Mouse (Mus musculus): ENCODE measurements around the gene Eral1.
"Not testable (repeated sequence)": the region's sequence is repeated elsewhere in the genome, so short reads cannot be mapped to it uniquely, and the experiment has no call there.

The Eral1 gene

DNA sequence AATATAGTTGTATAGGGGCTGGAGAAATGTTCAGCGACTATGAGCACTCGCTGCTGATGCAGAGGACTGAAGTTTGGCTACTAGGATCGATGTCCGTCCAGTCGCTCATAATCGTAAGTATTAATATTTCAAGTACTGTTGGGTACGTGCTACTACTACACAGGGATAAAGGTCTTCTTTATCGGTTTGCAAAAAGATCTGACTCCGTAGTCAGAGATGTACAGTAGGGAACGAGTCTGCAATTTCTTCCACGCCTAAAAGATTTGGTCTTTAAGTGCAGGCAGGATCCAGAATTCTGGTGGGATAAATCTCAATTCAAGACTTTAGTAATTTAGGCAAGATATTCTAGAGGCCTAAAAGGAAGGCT lies 13.9 kb upstream of the Eral1 start:
- in situ Hi-C loops (cut with MboI; ENCODE audit: unreplicated experiment in 2 of 2) = no loop called here

GRCm38 (mm10) chr11:78087756-78088281 lies 7.6 kb upstream of the Eral1 start:
- in situ Hi-C loops (cut with MboI; ENCODE audit: unreplicated experiment in 2 of 2) = no loop called here

DNA sequence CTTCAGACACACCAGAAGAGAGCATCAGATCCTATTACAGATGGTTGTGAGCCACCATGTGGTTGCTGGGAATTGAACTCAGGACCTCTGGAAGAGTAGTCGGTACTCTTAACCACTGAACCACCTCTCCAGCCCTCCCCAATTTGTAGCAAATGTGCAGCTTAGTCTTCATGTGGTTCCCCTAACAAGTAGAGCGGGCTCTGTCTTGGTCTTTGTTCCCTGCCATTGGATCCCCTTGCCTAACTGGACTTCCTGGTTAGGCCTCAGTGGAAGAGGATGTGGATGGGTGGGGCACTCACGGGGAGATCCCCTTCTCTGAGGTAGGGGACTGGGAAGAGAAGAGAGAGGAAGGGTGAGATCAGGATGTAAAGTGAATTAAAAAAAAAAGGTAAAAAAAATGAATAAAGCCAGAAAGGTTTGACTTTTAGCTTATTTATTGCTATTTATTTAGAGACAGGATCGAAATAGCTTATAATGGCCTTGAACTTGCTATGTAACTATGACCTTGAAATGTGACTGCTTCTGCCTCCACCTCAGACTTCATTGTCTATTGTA lies 6.8 kb upstream of the Eral1 start:
- in situ Hi-C loops (cut with MboI; ENCODE audit: unreplicated experiment in 2 of 2) = no loop called here

DNA sequence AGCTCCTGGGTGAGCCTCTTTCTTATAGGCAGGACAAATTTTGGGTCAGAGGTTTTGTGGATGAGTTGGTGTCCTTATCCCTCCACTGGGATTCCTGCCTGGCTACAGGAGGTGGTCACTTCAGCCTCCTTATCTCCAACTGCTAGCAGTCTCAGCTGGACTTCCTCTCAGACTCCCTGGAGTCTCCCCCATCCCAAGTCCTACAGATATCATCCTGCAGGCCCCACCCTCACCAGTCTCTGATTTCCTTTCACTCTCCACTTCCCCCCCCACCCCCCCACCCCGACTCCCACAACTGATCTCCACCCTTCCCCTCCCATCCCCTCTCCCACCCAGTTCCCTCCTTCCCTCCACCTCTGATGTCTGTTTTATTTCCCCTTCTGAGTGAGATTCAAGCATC lies 3.4 kb upstream of the Eral1 start:
- in situ Hi-C loops (cut with MboI; ENCODE audit: unreplicated experiment in 2 of 2) = no loop called here

DNA sequence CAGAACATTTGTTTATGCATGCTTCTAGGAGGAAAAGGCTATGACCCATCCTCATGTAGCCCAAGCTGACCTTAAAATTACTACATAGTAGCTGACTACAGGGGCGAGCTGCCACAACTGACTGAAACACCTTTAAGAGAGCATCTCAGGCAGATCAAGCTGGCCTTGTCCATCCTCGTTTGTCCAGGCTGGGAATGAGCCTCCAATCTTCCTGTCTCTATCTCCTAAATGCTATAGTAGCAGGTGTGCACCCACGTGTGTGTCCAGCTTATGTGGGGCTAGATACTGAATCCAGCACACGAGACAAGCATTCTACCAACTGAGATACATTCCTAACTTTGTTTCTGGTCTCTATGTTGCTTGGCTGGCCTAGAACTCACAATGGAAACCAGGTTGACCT lies 5.5 kb downstream of the Eral1 start:
- in situ Hi-C loops (cut with MboI; ENCODE audit: unreplicated experiment in 2 of 2) = no loop called here

DNA sequence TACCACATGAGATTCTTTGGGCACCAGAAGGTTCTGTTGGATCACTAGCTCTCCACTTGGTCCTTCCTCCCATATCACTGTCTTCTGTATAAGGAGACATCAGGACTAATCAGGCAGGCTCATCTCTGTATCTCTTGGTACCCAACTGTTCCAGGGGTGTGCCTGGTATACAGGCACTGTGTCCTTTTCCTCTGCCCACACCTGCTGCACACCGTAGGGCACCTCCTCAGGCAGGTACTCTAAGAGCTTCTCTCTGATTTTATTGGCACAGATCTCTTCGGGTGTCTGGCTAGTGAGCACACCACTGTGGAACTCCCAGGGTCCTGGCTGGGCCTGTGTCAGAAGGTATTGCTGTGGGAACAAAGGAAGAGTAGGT lies 5.9 kb downstream of the Eral1 start:
- in situ Hi-C loops (cut with MboI; ENCODE audit: unreplicated experiment in 2 of 2) = no loop called here

DNA sequence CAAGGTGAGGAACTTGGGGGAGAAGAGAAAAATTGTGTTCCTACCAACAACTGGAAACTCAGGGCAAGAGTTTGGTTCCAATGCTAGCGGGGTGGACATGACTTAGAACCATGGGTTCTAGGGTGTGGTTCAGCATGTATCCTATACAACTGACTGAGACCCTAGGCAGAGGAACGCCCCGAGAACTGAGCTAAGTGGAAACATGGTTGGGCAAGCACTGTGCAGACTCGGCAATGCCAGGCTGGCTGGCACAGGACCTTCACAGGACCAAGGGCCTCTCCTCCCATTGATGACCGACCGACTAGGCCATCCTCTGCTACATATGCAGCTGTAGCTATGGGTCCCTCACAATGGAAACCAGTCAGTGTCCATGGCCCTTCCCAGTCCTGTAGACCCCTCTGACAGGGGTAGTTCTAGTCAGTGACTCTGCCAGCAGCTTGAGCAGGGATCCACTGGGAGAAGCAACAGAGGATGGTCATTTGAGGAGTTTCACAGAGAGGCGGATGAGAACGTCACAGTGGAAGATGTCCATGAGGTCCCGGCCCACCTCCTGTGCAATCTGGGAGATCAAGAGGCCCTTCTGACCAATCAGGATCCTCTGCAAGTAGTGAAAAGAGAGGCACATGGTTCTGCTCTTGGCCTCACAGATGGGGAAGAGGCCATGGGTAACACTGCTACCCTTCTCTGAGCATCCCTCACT lies 6.5 kb downstream of the Eral1 start:
- in situ Hi-C loops (cut with MboI; ENCODE audit: unreplicated experiment in 2 of 2) = no loop called here

DNA sequence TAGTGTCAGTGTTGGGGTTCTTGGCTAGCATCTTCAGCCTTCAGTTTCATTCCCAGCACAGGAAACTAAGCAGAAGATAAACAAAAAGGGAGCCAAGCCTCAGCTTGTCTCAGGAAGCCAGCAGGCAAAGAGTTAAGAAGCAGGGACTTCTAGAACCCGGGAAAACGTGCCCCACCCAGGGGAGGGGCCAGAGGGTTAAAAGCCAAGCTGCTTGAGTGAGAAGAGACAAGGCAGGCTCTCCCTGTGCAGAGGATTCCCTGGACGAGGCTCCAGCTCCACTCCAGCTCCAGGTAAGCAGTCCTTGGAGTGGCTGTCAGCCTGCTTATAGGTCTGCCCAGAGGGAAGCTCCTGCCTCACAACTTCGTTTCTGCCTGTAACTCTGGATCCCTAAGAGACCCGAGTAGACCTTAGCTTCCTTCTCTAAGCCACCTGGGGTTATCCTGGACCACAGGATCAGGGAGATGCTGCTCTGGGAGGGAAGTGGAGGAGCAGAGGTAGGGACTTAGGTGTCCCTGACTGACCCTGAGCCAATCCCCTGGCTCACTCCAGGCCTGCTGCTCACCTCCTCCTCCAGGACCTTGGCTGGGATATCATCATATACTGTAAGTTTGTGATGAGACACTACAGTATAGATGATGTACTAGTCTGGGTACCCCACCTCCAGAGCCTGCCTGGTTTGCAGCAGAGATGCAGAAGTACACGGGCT lies 7.6 kb downstream of the Eral1 start:
- in situ Hi-C loops (cut with MboI; ENCODE audit: unreplicated experiment in 2 of 2) = no loop called here

DNA sequence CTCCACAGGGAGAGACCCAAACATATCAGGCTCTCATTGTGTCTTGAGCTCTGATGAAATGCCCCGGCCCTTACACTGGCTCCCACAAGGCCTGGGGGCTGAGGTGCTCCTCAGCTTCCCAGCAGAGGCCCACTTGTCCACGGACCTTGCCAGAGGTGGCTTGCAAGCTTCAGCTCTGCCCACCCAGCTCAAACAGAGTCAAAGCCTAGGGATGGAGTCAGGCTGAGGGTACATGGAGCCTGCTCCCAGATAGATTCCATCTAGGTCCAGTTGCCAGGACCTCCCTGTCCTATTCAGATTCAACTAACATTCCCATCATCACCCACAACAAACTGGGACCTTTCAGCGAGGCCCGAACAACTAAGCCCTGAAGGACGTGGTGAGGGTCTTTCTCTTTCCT lies 8.2 kb downstream of the Eral1 start:
- in situ Hi-C loops (cut with MboI; ENCODE audit: unreplicated experiment in 2 of 2) = no loop called here

GRCm38 (mm10) chr11:78069646-78070045 lies 10.5 kb downstream of the Eral1 start:
- in situ Hi-C loops (cut with MboI; ENCODE audit: unreplicated experiment in 2 of 2) = no loop called here

DNA sequence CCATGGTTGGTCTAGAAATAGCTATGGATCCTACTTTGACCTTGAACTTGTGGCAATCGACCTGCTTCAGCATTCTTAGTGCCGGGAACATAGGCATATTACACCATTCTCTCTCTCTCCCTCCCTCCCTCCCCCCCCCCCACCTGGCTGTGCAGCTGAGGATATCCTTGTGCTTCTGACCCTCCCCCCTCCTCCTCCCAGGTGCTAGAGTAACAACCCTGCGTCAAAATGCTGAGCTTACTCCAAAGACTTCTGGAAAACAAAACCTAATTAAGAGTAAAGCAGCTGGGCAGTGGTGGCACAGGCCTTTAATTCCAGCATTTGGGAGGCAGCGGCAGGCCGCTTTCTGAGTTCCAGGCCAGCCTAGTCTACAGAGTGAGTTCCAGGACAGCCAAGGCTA lies 11.1 kb downstream of the Eral1 start:
- in situ Hi-C loops (cut with MboI; ENCODE audit: unreplicated experiment in 2 of 2) = no loop called here

- in situ Hi-C loops (cut with MboI; ENCODE audit: unreplicated experiment in 2 of 2) = no loop called here
Measured at GRCm38 (mm10) chr11:78067566-78067965, 12.6 kb downstream of the Eral1 start.

- in situ Hi-C loops (cut with MboI; ENCODE audit: unreplicated experiment in 2 of 2) = no loop called here
Measured at GRCm38 (mm10) chr11:78066641-78067040, 13.5 kb downstream of the Eral1 start.

GRCm38 (mm10) chr11:78065906-78066305 lies 14.3 kb downstream of the Eral1 start:
- in situ Hi-C loops (cut with MboI; ENCODE audit: unreplicated experiment in 2 of 2) = no loop called here

GRCm38 (mm10) chr11:78062563-78062962 lies 17.6 kb downstream of the Eral1 start:
- in situ Hi-C loops (cut with MboI; ENCODE audit: unreplicated experiment in 2 of 2) = loop anchor here in 1 of 2 experiments (5.0 kb wide), 1 partner anchor 85 kb away; no protein-coding TSS in a partner anchor

DNA sequence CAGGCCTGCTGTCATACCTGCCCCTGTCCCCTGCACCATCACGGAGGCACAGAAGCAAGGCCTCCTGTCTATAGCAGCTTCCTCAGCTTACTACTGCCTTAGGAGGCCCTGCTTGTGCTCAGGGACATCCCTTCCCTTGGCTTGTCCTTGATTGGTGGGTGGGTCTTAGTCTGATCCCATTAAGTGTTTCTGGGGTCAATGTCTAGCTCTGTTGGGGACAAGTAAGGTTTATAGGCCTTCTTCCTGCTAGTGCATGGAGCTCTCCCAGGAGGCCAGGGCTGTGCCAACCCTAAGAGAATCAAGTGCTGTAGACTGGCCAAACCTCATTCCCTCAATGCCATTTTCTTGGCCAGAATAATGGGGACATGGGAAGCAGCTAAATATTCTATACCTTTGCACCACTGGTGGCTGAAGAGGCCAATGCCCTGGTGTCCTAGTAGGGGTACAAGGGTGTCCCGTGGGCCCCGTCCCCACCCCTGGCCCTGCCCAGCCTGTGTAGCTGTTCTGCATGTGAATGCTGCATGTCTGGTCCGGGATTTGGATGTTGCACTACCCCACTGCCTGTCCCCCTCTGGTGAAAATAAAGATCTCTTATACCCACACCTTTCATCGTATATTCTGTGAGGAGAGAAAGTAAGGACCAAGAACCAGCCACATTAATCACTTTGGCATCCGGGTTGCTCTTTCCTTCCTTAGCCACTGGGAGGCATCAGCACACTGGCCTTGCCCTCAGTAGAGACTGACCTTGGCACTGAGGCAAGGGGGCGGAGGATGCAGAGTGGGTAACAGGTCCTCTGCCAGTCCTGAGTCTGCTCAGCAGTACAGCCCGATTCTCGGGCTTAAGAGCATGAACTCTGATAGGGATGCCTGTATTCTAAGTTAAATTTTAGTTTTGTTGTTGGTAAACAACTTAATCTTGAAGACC lies 20.1 kb downstream of the Eral1 start:
- in situ Hi-C loops (cut with MboI; ENCODE audit: unreplicated experiment in 2 of 2) = loop anchor here (5.0 kb wide), 4 partner anchors 87 to 117 kb away; partner anchors contain the start of genes Nek8 (in 1 of the 2) and Tlcd1 (in 1 of the 2)

GRCm38 (mm10) chr11:78056946-78057345 lies 23.2 kb downstream of the Eral1 start:
- in situ Hi-C loops (cut with MboI; ENCODE audit: unreplicated experiment in 2 of 2) = loop anchor here (5.0 kb wide), 3 partner anchors 95 to 120 kb away; partner anchors contain the start of genes Nek8 (in 1 of the 2) and Tlcd1 (in 1 of the 2)

DNA sequence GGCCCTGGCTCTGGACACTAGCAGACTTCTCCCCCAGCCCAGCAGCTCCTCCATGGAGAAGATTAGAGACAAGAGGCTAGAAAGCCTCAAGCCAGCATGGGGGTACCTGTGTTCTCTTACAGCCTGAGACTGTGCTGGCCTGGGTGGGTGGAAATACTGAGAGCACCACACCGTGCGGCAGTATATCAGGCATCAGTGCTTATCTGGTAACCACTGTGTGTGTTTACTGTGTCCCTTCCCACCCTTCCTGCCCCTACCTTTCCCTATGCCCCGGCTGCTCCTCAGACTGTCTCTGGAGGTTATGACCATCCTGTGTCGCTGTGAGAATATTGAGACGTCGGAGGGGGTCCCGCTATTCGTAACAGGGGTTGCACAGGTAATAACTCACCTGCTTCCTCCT lies 27.1 kb downstream of the Eral1 start:
- in situ Hi-C loops (cut with MboI; ENCODE audit: unreplicated experiment in 2 of 2) = no loop called here

- in situ Hi-C loops (cut with MboI; ENCODE audit: unreplicated experiment in 2 of 2) = not testable (repeated sequence)
Measured at GRCm38 (mm10) chr11:78048637-78049036, 31.5 kb downstream of the Eral1 start.

DNA sequence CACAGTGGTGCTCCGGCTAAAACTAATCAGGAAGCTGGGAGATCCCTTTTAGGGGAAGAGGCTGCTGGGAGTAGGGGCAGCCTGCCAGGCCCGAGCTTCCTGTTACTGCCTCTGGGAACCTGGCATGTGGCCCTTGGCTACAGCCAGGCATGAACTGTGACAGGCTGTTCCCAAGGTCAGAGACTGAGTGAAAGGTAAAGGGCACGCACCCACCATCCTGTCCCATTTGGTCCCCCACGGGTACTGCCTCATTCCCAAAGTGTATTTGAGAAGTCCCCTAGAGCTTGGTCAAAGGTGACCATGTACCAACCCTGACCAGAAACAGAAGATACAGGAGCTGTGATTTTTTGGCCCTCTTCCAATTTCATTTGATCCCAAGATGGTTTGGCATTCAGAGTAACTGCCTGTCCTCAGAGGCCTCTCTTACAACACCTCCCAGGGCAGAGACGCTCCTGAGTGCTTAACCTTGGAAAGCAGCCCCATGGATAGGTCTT lies 35.4 kb downstream of the Eral1 start:
- in situ Hi-C loops (cut with MboI; ENCODE audit: unreplicated experiment in 2 of 2) = no loop called here
